Mouse (Mus musculus) heart, postnatal 0 days (tissue): ENCODE results near the gene Palld.

Experiments
- CTCF ChIP-seq: IDR thresholded peaks from 2 replicates; pipeline ENCODE4 v1.5.1; 2016; ENCODE audit warnings: antibody characterized with exemption, control low read depth, low read depth
- EP300 ChIP-seq: IDR thresholded peaks from 2 replicates; pipeline ENCODE4 v1.6.1; 2016; ENCODE audit warnings: antibody characterized with exemption, low read depth

DNA sequence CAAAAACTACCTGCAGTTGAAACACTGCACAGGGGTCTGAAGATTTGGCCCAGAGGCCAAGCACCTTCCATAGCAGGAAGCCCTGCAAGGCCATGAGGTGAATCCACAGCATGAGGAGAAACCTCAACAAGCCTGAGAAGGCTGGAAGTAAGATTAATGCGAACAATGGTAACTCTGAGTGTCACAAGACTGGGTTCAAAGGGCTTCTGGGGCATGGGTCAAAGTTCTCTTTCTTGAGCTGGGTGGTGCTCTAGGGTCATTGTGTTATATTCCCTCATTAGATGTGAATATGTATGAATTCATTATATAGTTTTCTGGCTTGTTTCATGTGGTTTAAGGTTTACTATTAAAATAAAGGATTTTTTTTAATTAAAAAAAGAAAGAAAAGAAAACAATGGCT, 267.7 kb downstream of the Palld start:
- TF ChIP-seq CTCF (no peak), EP300 (no peak)
